Mouse (Mus musculus) heart, adult 9 months (tissue): ENCODE results near the gene Ppid.

Experiments
- DNase-seq, 2 experiments: peaks; one replicate each; pipeline ENCODE4 v3.0.0; 2022; ENCODE audit warnings: low spot score in 2 of 2

Gene Ppid

GRCm38 (mm10) chr3:79590863-79591792, at the start of gene Ppid:
Ppid (plus strand) TSS chr3:79591342.
- peak; percentile 70 to 79 for DNase-seq

GRCm38 (mm10) chr3:79542585-79542984, 48.6 kb upstream of the Ppid start:
- DNase-seq, result no peak

GRCm38 (mm10) chr3:79548681-79549437, 42.3 kb upstream of the Ppid start:
- DNase-seq, result peak in 1 of 2 experiments; percentile 44

- no peak for DNase-seq
These were observed 41.3 kb upstream of the Ppid start for GRCm38 (mm10) chr3:79549751-79550393.

- no peak for DNase-seq
These were observed 39.2 kb upstream of the Ppid start for GRCm38 (mm10) chr3:79551826-79552552.

GRCm38 (mm10) chr3:79553779-79554178, 37.4 kb upstream of the Ppid start:
- no peak for DNase-seq

GRCm38 (mm10) chr3:79555061-79555460, 36.1 kb upstream of the Ppid start:
- DNase-seq, result no peak

GRCm38 (mm10) chr3:79559021-79559772, 31.9 kb upstream of the Ppid start:
- DNase-seq, result peak; percentile 22 to 35

GRCm38 (mm10) chr3:79559773-79560045, 31.4 kb upstream of the Ppid start:
- no peak for DNase-seq

- no peak for DNase-seq
These were observed 30.6 kb upstream of the Ppid start for GRCm38 (mm10) chr3:79560555-79560954.

GRCm38 (mm10) chr3:79561784-79562715, 29.1 kb upstream of the Ppid start:
- no peak for DNase-seq

- DNase-seq, result no peak
These were observed 27.6 kb upstream of the Ppid start for GRCm38 (mm10) chr3:79563511-79563910.

GRCm38 (mm10) chr3:79564875-79565606, 26.1 kb upstream of the Ppid start:
- DNase-seq, result no peak

GRCm38 (mm10) chr3:79566716-79567691, 24.1 kb upstream of the Ppid start:
- no peak for DNase-seq

- DNase-seq, result peak; percentile 92 to 95
These were observed 23.3 kb upstream of the Ppid start, which contains the start of gene Fnip2 for GRCm38 (mm10) chr3:79567703-79568362. Fnip2 (minus strand) TSS chr3:79567796.

GRCm38 (mm10) chr3:79568629-79569350, 22.4 kb upstream of the Ppid start:
- DNase-seq, result no peak

- no peak for DNase-seq
These were observed 21.8 kb upstream of the Ppid start for GRCm38 (mm10) chr3:79569351-79569681.
